Mouse (Mus musculus) lung, postnatal 14 days (tissue): Measurements from ENCODE around the gene Kcne1.
A peak's percentile ranks its signal among the peaks of the same experiment; 100 is the strongest.

Experiments
- DNase-seq: peaks from one replicate; pipeline ENCODE4 v3.0.0; 2021

Kcne1 gene

DNA sequence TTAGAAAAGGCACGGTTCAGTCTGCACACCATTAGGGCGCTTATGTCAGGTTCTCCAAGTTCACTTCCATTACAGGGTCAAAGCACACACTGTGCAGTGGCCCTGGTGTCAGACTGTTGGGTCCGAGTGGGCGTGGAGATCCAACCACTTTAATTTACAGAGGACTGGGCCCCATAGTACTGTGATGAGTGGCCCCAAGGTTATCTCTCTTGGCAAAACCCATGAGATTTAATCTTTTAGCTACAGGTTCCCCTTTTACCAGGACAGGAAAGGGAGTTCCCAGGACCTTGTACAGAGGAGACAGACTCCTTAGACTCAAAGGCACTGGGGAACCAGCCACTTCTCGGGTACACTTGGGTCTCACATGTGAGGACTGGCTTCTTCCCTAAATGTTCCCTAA lies 3.9 kb downstream of the Kcne1 start:
- no peak for DNase-seq

DNA sequence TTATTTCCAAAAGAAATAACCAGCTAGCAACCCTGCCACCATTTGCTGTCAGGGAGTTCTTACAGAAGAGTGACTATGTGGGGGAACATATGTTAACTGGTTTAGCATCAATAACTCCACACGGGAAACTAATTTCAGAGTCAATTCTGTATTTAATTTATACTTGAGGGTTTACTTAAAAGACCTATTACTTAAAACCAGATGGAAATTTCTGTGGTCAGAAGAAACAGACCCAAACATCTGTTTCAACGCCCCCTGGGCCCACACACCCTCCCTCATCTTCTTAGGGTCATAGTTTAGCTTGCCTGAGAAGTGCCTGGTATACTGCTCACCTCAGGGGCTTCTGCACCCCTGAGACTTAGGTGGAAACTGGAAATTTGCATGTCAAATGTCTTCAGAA lies 5.4 kb downstream of the Kcne1 start:
- DNase-seq = no peak

DNA sequence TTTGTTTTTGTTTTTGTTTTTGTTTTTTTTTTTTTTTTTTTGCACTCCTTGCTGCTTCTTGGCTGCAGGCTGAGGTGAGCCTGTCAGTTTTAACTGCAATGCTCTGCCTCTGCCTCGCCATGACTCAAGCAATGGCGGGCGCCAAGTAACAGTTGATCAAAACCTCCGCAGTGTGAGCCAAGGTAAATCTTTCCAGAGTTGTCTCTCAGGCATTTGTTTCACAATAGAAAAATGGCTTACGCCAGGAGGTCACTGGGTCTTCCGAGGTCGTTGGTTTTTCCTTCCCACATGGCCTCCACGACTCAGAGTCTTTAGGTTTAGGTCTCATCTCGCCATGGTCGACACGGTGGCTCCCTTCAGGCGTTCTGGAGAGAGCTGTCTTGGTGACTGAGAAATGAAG lies 6.0 kb downstream of the Kcne1 start:
- DNase-seq = no peak

DNA sequence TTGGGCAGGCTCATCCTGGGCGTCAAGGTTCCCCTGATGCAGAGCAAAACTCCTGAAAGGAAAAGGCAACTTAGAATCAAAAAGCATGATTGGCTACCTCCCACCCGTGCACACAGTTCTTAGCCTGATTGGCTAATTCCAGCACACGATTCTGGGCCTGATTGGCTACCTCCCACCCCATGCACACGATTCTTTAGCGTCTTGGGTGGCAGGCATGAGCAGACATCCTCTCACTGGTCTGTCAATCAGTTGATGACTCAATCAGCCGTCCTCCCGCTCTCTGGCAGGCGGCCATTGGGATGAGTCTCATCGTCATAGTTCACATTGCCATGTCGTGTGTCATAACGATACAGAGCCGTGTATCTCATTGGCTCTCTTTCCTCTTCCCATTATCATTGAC lies 10.3 kb downstream of the Kcne1 start:
- DNase-seq = peak; percentile 48

DNA sequence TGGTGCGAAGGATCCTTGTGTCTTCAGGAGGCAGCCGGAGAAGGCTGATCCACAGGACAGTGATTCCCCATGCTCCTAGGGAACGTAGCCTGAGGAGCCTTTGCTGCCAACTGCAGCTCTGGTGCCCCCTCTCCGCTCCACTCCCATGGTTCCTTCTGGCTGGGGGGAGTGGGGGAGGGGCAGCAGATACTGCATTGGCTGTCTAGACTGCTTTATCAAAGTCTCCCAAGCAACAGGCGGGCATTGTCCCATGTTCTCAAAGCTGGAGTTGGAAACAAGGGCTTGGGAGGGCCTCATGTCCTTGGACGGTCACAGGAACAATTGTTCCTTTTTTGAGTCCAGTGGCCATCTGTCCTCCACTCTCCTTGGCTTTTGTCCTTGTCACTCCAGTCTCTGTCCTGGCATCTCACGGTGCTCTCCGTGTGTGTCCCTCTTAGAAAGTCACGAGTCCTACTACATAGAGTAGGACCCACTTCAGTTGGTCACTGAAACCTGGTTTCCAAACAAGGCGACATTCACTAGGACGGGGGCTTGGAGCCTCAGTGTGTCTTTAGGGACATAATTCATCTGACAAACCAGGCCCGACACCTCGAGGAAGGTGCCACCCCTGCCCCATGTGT lies 12.9 kb downstream of the Kcne1 start:
- DNase-seq = no peak

DNA sequence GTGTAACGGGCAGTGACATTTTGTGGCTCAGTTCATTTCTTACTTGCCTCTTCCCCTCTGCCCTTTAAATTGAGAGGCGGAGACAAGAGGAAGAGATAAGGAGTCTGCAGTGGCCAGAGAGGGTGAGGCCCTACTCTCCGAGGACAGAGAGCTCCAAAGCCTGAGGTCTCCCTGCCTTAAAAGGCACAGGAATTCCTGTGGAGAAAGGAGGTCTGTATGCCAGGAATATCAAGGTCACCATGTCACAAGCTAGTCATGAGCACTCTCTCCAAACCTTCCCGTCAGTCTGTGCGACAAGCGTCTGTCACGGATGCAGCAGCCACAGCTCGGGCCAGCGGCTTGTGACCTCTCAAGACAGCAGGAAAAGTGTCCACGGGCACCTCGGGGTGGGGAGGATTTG lies 14.1 kb downstream of the Kcne1 start:
- no peak for DNase-seq

DNA sequence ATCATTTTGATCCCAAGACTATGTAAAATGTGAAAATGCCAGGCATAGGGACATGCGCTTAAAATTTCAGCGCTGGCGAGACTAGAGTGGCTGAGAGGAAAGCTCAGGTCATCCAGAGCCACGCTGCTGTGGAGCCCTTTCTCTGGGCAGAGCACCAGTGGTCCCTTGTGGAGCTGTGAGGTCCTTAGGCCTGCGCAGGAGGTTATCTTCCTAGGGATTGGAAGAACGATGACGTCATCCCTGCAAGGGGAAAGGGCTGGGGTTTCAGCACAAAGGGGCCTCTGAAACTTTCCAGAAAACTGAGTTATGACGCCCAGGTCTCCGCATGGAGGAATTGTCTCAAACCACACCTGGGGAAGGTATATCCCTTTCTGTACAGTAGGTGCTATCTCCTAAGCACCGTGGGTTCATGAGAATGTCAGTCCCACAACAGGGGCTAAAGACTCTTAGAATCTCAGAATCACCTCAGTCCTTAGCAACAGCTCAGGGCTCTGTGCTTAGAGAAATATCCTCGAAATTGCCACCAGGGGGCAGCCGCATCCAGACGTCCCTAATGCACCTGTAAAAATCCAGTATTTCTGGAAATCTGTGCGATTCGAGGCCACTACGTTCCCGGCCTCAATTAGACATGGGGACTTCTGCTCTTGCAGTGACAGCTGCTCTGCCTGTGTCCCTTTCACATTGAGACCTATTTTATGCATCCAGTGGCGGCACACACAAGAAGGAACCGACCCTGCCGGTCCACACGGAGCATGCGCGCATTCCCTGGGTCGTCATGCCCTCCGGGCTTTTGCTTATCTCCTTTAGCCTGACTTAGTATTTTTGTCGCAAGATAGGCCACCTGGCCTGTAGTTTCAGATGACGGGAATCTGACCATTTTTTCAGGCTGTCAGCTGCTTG lies 18.4 kb downstream of the Kcne1 start:
- peak; percentile 76 for DNase-seq

DNA sequence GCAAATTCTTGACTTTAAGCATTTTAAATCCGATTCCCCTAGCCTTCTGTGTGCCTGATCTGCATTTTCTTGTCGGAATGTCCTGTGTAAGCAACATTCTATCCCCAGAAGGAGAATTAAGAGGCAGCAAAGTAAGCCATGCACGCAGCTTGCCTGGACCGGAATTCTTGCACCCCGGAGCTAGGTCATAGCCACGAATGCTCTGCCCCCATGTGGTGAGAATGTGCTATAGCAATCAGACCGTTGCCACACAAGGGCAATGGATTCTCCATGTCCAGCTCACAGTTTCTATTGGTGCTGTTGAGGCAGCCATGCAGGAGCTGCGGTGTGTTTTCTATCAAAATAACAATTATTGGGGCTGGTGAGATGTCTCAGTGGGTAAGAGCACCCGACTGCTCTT lies 23.0 kb downstream of the Kcne1 start:
- peak; percentile 84 for DNase-seq

DNA sequence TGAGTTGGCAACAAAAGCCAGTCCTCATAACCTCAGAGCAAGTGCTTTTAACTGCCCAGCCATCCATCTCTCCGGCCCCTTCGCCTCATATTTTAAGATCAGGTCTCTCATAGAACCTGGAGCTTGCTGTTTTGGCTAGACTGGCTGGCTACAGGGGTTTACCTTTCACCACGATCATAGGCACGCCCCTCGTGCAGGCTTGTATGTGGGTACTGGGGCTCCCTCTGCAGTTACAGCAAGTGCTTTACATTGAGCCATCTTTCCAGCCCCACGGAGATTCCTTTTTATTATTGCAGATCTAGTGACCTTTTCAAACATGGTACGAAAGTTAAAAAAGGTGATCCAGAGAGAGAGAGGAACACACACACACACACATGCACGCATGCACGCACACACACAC lies 24.7 kb downstream of the Kcne1 start:
- no peak for DNase-seq

DNA sequence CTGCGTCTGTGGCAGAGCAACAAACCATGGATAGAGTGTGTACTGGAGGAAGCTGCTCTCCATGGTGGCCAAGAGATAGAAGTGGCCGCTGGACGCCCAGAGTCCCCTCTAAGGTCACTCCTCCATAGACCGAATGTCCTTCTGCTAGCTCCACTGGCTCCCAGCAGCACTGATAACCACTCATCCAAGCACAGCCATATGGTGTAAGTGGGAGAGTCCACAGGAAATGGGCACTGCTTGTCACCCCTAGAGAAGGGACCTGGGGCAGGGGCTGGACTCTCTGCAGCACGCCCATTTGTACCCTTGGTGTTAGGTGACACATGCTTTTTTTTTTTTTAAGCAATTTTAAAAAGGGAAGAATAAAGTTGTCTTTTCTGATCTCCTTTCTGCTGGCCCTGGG lies 28.3 kb downstream of the Kcne1 start:
- DNase-seq = no peak

DNA sequence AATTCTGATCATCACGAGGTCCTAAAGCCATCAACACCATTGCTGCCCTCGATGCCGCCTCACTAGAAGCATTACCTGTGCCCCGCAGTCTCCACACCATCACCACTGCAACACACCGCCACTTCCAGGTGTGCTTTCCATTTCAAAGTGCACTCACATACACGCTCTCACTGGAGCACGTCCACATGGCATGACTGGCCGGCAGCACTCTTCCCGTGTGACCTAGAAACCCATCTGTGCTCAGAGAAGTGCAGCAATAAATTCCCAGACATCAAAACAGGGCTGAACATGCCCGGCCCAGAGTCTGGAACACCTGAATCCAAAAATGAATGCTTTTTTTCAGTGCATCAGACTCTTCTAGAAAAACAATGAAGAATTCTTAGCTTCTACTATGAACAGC lies 31.4 kb downstream of the Kcne1 start:
- no peak for DNase-seq

DNA sequence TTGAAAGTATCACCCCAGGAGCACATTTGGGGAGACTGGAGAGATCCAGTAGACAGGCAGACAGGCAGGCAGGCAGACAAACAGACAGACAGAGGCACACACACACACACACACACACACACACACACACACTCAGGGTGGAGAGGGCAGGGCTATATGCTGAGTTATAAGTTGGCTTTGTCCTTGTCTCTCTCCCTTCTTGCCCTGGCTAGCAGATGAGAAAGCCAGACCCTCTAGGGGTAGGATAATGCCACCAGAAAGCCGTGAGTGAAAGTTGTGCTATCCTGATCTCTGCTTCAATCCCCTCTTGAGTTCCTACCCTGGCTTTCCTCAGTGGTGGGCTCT lies 34.2 kb downstream of the Kcne1 start:
- DNase-seq = no peak

DNA sequence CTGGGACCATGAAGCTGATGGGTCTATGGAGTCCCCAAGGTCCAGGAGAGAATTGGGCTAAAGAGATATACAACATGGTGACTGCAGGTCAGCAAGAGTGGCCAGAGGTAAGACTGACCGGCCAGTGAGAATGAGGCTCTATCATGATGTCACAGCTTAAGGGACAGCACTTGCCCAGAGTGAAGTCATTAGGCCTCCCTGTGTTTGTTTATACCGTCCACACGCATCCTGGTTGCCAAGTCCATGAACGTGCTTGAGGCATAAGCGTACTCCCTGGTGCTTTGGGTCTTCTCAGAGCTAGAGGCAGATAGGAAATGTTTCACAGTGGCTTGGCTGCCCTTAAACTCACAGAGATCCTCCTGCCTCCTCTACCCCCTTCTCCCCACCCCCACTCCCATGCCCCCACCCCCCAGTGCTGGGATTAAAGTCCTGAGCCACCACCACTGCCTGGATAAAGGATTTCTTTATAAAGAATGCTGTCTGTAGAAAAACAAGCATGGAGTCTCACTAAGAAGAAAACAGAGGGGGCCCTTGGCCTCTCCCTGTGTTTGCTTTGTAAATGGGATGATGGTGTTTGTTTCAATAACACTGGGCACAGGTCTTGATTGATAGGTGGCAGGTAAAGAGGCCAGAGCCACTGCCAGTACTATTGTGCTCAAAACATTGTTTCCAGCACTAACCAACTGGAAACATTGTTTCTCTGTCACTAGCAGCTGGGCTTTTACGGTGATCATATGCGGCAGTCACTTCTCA lies 34.8 kb downstream of the Kcne1 start:
- no peak for DNase-seq

DNA sequence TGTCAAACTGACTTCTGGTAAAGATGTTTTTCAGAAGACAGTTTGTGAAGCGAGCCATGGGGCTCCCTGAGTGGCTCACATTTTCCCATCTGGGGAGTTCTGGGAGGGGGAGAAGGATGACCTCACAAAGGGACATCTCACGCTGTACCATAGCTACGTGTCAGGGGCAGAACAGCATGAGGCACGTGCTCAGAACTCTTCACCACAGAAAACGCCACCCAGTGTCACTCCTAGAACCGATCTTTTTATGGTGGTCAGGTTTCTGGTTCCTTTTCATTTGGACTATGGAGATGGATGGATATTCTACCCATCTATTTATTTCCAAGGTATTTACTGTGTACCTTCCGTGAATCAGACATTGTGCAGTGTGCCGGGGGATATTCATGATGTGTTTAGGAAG lies 37.9 kb downstream of the Kcne1 start, which contains the start of gene Fam243:
Fam243 (minus strand) TSS at position 101 of the 400 bp plus-strand sequence.
- no peak for DNase-seq

DNA sequence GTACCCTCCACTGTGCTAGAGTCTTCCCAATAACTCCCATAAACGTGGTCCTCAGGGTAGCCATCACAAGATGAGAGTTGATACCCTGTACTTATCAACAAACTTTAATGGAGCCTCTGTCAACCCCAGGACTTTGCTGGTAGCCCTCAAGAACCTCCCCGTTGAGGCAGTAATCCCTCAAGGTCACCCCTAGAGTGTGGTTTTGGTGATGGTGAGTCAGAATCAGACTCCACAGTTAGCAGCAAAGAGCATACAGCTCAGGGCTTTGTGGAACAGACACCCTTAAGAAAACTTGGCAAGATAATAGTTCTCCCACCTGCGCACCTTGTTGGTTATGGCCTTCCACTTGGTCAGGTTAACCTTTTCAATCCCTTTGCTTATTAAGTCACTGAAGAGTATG lies 38.9 kb downstream of the Kcne1 start:
- no peak for DNase-seq

DNA sequence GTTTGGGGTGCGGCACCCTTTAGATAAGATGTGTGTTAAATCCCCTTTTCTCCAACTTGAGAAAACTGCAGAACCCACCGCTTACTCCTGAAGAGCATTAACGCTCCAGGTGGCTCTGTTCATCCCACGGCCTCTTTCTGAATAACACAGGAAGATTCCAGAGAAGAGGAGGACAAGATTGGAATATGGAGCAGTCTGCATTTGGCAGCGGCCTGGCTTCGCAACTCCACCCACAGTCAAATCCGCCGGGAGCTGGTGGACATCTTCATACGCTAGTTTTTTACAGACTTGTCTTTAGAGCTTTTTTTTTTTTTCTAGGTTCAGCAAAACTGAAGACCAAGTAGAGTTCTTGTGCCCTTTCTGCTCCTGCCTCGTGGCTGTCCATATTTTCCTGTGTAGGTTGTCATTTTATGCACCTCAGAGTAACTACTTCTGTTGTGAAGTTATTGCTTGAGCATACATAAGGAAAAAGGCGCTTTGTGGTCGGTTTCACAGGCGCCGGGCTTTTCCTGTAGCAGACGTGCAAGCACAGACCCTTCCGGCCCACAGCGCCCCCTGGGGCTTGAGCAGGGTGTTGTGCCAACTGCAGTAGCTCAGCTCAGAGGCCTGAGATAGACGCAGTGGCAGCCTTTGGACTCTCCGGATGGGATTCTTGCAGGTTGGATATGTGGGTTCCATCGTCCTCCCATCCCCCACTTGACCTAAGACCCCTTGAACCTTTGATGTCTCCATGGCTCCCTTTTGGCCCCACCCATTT lies 39.7 kb downstream of the Kcne1 start:
- DNase-seq = peak; percentile 73

DNA sequence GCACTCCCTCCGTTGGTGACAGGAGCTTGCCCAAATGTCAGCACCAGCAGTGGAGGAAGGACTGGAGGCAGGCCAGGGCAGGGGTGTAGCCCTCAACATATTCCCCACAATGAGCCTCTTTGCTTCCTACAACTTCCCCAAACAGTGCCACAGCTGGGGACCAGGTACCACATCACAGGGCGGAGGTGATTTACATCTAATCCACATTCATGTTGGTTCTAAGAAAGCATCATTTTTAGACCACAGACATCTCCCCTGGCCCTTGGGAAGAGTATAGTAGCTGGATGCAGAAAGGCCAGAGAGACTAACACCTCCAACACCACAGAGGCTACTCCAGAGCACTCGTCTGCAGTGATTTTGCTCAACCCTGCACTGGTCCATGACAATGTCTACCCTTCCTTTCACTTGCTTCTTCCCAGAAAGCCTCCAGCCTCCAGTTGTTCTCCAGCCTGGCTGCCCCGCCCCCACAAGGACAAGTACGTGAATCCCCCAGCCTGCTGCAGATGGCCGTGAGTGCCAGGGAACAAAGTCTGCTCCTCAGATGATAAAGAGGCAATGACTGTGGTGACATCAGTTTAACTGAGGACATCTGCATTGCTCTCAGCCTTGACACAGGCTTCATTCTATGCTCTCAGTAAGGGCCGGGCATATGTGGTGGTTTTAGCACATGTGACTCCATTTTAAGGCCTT lies 43.1 kb downstream of the Kcne1 start:
- DNase-seq = no peak

DNA sequence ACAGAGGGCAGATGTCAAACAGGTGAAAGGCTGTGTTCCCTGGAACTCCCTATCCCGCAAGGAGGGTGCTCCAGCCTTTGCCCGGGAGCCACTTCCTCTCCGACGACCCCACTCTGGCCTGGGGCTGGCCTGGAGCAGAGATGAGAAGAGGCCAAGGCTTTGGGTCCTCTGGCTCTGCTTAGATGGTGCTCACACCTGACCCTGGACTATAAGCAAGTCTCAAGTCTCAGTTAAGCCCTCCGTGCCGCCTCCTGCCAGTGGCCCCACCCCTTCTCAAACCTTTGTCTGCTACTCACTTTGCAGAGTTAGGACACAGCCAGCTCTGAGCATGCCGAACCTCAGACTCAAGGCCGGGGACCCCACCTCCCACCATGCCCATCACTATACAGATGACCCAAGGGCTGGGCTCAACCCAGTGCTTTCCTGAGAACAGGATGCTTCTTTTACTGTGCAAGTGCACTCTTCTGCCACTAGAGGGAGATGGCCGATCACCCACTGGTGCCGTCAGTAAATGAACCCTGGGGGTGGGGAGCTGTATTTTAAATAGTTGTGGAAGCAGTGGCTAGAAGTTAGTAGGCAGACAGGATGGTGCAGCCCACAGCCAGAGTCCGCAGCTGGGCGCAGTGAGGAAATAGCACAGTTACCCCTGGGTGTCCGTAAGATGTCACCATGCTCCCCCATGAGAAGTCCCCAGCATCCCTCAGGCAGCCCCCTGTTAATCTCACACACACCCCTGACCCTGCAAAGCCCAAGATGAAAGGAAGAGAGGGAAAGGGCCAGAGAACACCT lies 45.1 kb downstream of the Kcne1 start:
- peak; percentile 20 for DNase-seq

DNA sequence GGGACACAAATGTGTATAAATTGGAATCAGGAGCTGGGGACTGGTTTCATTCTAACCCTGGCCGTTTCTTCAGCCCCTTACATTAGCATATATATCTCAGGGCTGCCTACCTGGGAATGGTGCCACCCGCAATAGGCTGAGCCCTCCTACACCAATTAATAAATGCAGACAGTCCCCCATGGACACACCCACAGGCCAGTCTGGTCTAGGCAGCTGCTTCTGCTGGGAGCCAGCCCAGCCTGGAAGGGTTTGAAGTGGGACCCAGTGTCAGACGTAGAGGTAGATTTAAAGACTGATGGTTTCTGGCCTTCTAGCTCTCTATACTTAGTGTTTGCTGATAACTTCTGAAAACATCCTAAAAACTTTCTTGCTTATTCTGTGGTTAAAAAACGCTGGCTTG lies 50.1 kb downstream of the Kcne1 start:
- DNase-seq = no peak

DNA sequence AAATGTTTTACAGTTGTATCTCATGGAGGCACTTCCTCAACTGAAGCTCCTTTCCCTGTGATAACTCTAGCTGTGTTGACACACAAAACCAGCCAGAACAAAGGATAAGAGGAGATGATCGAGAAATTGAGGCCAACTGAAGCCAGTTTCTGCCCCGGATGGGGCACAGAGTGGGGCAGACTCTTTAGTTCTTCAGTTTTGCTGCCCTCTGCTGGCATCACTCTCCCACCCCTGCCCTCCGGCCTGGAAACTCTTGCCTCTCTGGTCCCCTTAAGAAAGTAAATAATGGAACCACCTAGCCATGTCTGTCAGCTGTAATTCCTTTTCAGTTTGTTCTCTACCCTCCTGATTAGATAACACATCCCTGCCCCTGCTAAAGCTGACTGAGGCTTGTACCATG lies 51.3 kb downstream of the Kcne1 start:
- DNase-seq = no peak

DNA sequence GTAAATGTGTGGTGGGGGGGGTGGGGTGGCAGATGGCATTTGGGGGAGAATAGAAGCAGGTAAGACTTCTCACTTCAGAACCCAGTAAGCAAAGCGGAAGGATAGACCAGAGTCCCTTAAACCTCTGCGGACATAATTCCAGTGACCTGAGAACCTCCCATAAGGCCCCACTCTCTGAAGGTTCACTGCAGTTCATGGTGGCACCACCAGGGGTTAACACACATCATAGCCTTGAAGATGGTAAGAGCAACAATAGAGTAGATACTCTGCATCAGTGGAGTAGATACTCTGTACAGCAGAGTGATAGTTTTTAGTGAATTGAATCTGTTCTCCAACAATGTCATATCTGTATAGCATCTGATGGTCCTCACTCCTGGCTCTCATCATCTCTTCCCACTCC lies 53.7 kb downstream of the Kcne1 start:
- no peak for DNase-seq

DNA sequence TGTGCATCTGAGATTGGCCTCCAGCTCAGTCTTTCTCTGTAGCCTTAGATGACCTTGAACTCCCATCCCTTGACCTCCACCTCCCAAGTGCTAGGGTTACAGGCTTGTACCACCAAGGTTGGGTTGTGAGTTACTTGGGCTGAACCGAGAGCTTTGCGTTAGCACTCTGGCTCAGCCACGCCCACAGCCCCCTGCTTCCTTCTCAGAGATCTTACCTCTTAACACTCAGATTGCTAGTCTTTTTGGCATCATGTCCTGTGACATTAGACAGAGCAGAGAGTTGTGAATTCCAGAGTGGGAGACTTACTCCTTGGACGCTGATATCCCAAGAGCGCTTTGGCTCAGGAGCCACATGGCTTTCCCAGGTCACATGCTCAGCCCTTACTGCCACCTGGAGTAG lies 56.8 kb downstream of the Kcne1 start:
- no peak for DNase-seq
